Mouse (Mus musculus) intestine, embryonic 16.5 days (tissue): ENCODE results near the gene Ugt2b5. TPM values are rescaled to one million over a fixed set of nuclear protein-coding genes. Genes with fewer than 3 reads are reported as not detected.

ENCODE experiments used
- ATAC-seq: fragments of 200-750 bp; cut with Nextera tagmentation; 2 replicates; pipeline ENCODE4 v1.8.0; 2017; ENCODE audit warnings: moderate TSS enrichment, moderate library complexity
- H3K27ac ChIP-seq: fragments of 300-500 bp; sonication (generic); 2 replicates; pipeline ENCODE4 v1.5.1; 2014; ENCODE audit warnings: mild to moderate bottlenecking, low read length
- H3K27me3 ChIP-seq: fragments of 300-500 bp; sonication (generic); replicated peaks from 2 replicates; pipeline ENCODE4 v1.6.1; 2014; ENCODE audit warnings: low read length, control low read depth, mixed read lengths; ENCODE audit not compliant: control insufficient read depth, insufficient read depth
- H3K36me3 ChIP-seq: fragments of 300-500 bp; sonication (generic); 2 replicates; pipeline ENCODE4 v1.6.1; 2014; ENCODE audit warnings: low read length, control low read depth; ENCODE audit not compliant: control insufficient read depth, insufficient read depth
- H3K4me1 ChIP-seq: fragments of 300-500 bp; sonication (generic); 2 replicates; pipeline ENCODE4 v1.6.1; 2014; ENCODE audit warnings: low read length, control low read depth, mixed read lengths; ENCODE audit not compliant: control insufficient read depth, insufficient read depth
- H3K4me2 ChIP-seq: fragments of 300-500 bp; sonication (generic); 2 replicates; pipeline ENCODE4 v1.6.1; 2014; ENCODE audit warnings: low read depth, low read length, control low read depth
- H3K4me3 ChIP-seq: fragments of 300-500 bp; sonication (generic); 2 replicates; pipeline ENCODE4 v1.5.1; 2014; ENCODE audit warnings: mild to moderate bottlenecking, low read length
- H3K9ac ChIP-seq: fragments of 300-500 bp; sonication (generic); 2 replicates; pipeline ENCODE4 v1.6.1; 2014; ENCODE audit warnings: low read depth, low read length
- H3K9me3 ChIP-seq: fragments of 300-500 bp; sonication (generic); 2 replicates; pipeline ENCODE4 v1.6.1; 2016; ENCODE audit warnings: low read length, control low read depth; ENCODE audit not compliant: control insufficient read depth
- WGBS: fragments of 180-500 bp; shearing (Covaris S2); extraction: QIAGEN DNeasy Blood & Tissue Kit; methylation state at CpG from one replicate; pipeline ENCODE4 v1.1.7; 2014; 5-methylcytosine and 5-hydroxymethylcytosine counted together
- polyA plus RNA-seq: library from polyadenylated mRNA; unstranded; fragments of >200 nt; fragmentation: Nextera tagmentation; extraction: Ambion mirVana; gene quantifications from 2 replicates; pipeline ENCODE4 v1.2.1, GENCODE M21; 2015

The Ugt2b5 gene
- polyA plus RNA-seq, 1 experiment from 2014 or later: 106 TPM

GRCm38 (mm10) chr5:87086269-87086668 is 53.8 kb downstream of the Ugt2b5 start:
- ATAC-seq: peak; percentile 56; the same call in 1 of the 2 replicates
- H3K27ac ChIP-seq: no peak overlapping the region
- H3K4me2 ChIP-seq: no peak overlapping the region
- H3K36me3 ChIP-seq: no peaks in the 10 kb centered on the region
- H3K9me3 ChIP-seq: no peaks in the 10 kb centered on the region
- no peaks in the 10 kb centered on the region for H3K27me3 ChIP-seq
- H3K4me1 ChIP-seq: no peaks in the 10 kb centered on the region; the same call in 1 of the 2 replicates
- no peak overlapping the region for H3K9ac ChIP-seq
- no peak overlapping the region for H3K4me3 ChIP-seq
- 61% methylated on average over 3 of the region's 3 CpGs for WGBS

Other genes with a start within 250 kb of the Ugt2b5 start
- gene Ugt2b34, start 233.4 kb downstream of the Ugt2b5 start, polyA plus RNA-seq: 170 and 172 TPM in 2 replicates
- 0.05 and 0.10 TPM in 2 replicates for gene Ugt2b1, start 213.8 kb downstream of the Ugt2b5 start, polyA plus RNA-seq
- 1.8 and 2.7 TPM in 2 replicates for gene Ugt2b35, start 139.5 kb downstream of the Ugt2b5 start, polyA plus RNA-seq
- 28.9 and 36.2 TPM in 2 replicates for gene Ugt2b36, start 47.8 kb downstream of the Ugt2b5 start, polyA plus RNA-seq
- gene Ugt2b37, start 114.5 kb upstream of the Ugt2b5 start, polyA plus RNA-seq: not detected in 2 replicates
- gene Ugt2a3, start 196.9 kb upstream of the Ugt2b5 start, polyA plus RNA-seq: 4.8 and 6.1 TPM in 2 replicates